ENCODE assay signal across 17 mouse cellular contexts in the genomic region with DNA sequence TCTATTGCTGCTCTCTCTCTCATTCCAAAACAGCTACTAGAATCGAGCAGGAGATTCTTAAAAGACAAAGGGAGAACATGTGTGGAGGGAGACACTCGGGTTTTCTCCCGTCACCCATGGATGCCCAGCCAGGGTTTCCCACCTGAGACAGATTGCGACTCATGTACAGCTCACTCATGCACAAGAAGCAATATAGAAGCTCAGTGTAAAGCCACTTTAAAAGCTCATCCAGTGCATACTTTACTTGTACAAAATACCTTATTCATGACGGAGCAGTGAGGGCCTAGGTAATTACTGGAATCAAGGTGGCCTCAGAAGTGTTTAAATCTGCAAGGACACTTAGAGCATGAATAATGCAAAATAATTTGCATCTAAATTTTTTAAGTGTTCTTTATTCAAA. TPM values are rescaled to one million over a fixed set of nuclear protein-coding genes. Genes with fewer than 3 reads are reported as not detected.
A peak's percentile ranks its signal among the peaks of the same experiment; 100 is the strongest.
DNase-seq lines count a peak whose midpoint lies in the region; ATAC-seq and TF ChIP-seq lines count a peak whose summit lies in the region.
"Had no signal": no experiment of that assay in that cellular context is flagged by ENCODE, and none has a peak within 500 bp of the region (broad histone marks: within the 10 kb centered on the region; RNA-seq: fewer than 3 reads in every experiment).

No protein-coding gene starts in this region.

- 0 out of 2 replicates have a peak, but pooled peaks have one; percentile 34 for ATAC-seq in hindbrain, embryonic 14.5 days (ENCODE audit: low FRiP score)
- no peak for ATAC-seq in hindbrain, postnatal 0 days
- no peak for ATAC-seq in liver, embryonic 12.5 days
- ATAC-seq in Patski, result peak; percentile 82
- ATAC-seq in megakaryocyte-erythroid progenitor cell, adult 5-6 weeks (replicated peaks; ENCODE audit: low FRiP score, low TSS enrichment, poor library complexity, severe bottlenecking), result no peak

- POLR2A ChIA-PET in Patski (lab: Charles Lee), result interaction anchor here (0.5 kb wide), 1 partner anchor 85 kb away, joined by 4 read pairs; no protein-coding TSS in a partner anchor

- H3K4me1 ChIP-seq in hindbrain, embryonic 14.5 days (replicated peaks; ENCODE audit: control insufficient read depth, insufficient read depth, low read length), result peaks cover 19% of the 10 kb centered on the region; the same call in 1 of the 2 replicates
- peaks cover 7% of the 10 kb centered on the region; the same call in 1 of the 2 replicates for H3K4me1 ChIP-seq in hindbrain, postnatal 0 days (ENCODE audit: insufficient read depth, low read length)
- peaks cover 51% of the 10 kb centered on the region for H3K4me1 ChIP-seq in liver, embryonic 12.5 days
- peaks cover 18% of the 10 kb centered on the region for H3K4me1 ChIP-seq in embryonic fibroblast, embryonic 13.5 days (ENCODE audit: control insufficient read depth, insufficient read depth, low read length)

- no peak overlapping the region for H3K9ac ChIP-seq in hindbrain, embryonic 14.5 days
- H3K9ac ChIP-seq in hindbrain, postnatal 0 days (replicated peaks; ENCODE audit: low read length), result no peak overlapping the region
- no peak overlapping the region for H3K9ac ChIP-seq in liver, embryonic 12.5 days
- H3K9ac ChIP-seq: heart, embryonic 15.5 days; hindbrain, embryonic 12.5 days had no signal

- no peak for TF ChIP-seq POLR2A in embryonic fibroblast, embryonic 13.5 days (IDR thresholded peaks at IDR 0.05; ENCODE audit: low read depth, low read length)

- no peak overlapping the region for H3K4me3 ChIP-seq in hindbrain, embryonic 14.5 days (replicated peaks; ENCODE audit: low read length)
- H3K4me3 ChIP-seq in hindbrain, postnatal 0 days (ENCODE audit: low read length), result no peak overlapping the region
- H3K4me3 ChIP-seq in liver, embryonic 12.5 days, result no peak overlapping the region
- H3K4me3 ChIP-seq in embryonic fibroblast, embryonic 13.5 days (ENCODE audit: insufficient read depth, low read length), result no peak overlapping the region
- H3K4me3 ChIP-seq: heart, embryonic 15.5 days; hindbrain, embryonic 12.5 days had no signal

- DNase-seq in hindbrain, embryonic 14.5 days (ENCODE audit: low spot score), result no peak
- DNase-seq in hindbrain, postnatal 0 days (ENCODE audit: low spot score), result no peak
- DNase-seq in liver (no peak), Patski (ENCODE audit: low read depth, low spot score) (no peak)
- DNase-seq: adrenal gland, postnatal 10 days; cerebellum, adult 9-10 months; embryo, embryonic 11 days; gastrocnemius, postnatal 36 days; kidney, adult 18-20 months; retina, postnatal 1 day had no signal

- no peak overlapping the region for H3K4me2 ChIP-seq in hindbrain, embryonic 14.5 days (replicated peaks)
- no peak overlapping the region for H3K4me2 ChIP-seq in hindbrain, postnatal 0 days (ENCODE audit: low read depth, low read length)
- no peak overlapping the region for H3K4me2 ChIP-seq in liver, embryonic 12.5 days
- H3K4me2 ChIP-seq: heart, embryonic 15.5 days; hindbrain, embryonic 12.5 days had no signal

- WGBS in hindbrain, embryonic 14.5 days, result 54% methylated on average over 5 of the region's 5 CpGs
- 41% methylated on average over 5 of the region's 5 CpGs for WGBS in hindbrain, postnatal 0 days
- 76% methylated on average over 5 of the region's 5 CpGs for WGBS in liver, embryonic 12.5 days (ENCODE audit: insufficient replicate concordance)

- CTCF ChIA-PET in Patski (lab: Charles Lee), result interaction anchor here (1.3 to 1.5 kb wide), 2 partner anchors 19 to 25 kb away, joined by 3 to 4 read pairs; no protein-coding TSS in a partner anchor

- TF ChIP-seq CTCF in hindbrain, postnatal 0 days (IDR thresholded peaks at IDR 0.05; ENCODE audit: low read depth), result no peak
- TF ChIP-seq CTCF in Patski (IDR thresholded peaks at IDR 0.05), result no peak
- TF ChIP-seq CTCF in embryonic fibroblast, embryonic 13.5 days (IDR thresholded peaks at IDR 0.05; ENCODE audit: borderline replicate concordance, insufficient read depth, low read length), result no peak

- H3K9me3 ChIP-seq in hindbrain, embryonic 14.5 days (ENCODE audit: control insufficient read depth, low read length), result no peaks in the 10 kb centered on the region
- no peaks in the 10 kb centered on the region for H3K9me3 ChIP-seq in hindbrain, postnatal 0 days (ENCODE audit: low read length)
- no peaks in the 10 kb centered on the region for H3K9me3 ChIP-seq in liver, embryonic 12.5 days (replicated peaks)
- H3K9me3 ChIP-seq: G1E; heart, embryonic 15.5 days; hindbrain, embryonic 12.5 days had no signal

- H3K36me3 ChIP-seq in hindbrain, embryonic 14.5 days (replicated peaks; ENCODE audit: control insufficient read depth, insufficient read depth), result no peaks in the 10 kb centered on the region
- H3K36me3 ChIP-seq in hindbrain, postnatal 0 days (ENCODE audit: insufficient read depth, low read length), result no peaks in the 10 kb centered on the region
- H3K36me3 ChIP-seq in liver, embryonic 12.5 days, result peaks cover 26% of the 10 kb centered on the region
- H3K36me3 ChIP-seq: heart, embryonic 15.5 days; hindbrain, embryonic 12.5 days had no signal

- no peaks in the 10 kb centered on the region for H3K27me3 ChIP-seq in hindbrain, embryonic 14.5 days (ENCODE audit: control insufficient read depth, insufficient read depth, low read length)
- no peaks in the 10 kb centered on the region for H3K27me3 ChIP-seq in hindbrain, postnatal 0 days (ENCODE audit: insufficient read depth, low read length)
- H3K27me3 ChIP-seq in liver, embryonic 12.5 days (replicated peaks), result no peaks in the 10 kb centered on the region
- no peaks in the 10 kb centered on the region for H3K27me3 ChIP-seq in Patski
- H3K27me3 ChIP-seq: heart, embryonic 15.5 days; hindbrain, embryonic 12.5 days had no signal

- H3K27ac ChIP-seq in hindbrain, embryonic 14.5 days, result no peak overlapping the region
- no peak overlapping the region for H3K27ac ChIP-seq in hindbrain, postnatal 0 days
- 0 out of 2 replicates have a peak overlapping the region, but pooled peaks have one; percentile 6 for H3K27ac ChIP-seq in liver, embryonic 12.5 days
- H3K27ac ChIP-seq in embryonic fibroblast, embryonic 13.5 days (ENCODE audit: insufficient read depth, low read length), result peak overlapping the region; percentile 44; the same call in 1 of the 2 replicates
- H3K27ac ChIP-seq: heart, embryonic 15.5 days; hindbrain, embryonic 12.5 days; macrophage had no signal

- in situ Hi-C loops in Patski (cut with MboI; ENCODE audit: low pct_unique_long_range_greater_than_20kb), result no loop called here

RNA-seq across cellular contexts. Expression of gene Zeb2, which starts 45.9 kb away (rescaled TPM):
- 38.8 and 41.9 TPM in 2 replicates for polyA plus RNA-seq in hindbrain, embryonic 14.5 days (2014; fragmentation: Nextera tagmentation; extraction: Ambion mirVana)
- total RNA-seq in hindbrain, postnatal 0 days (2014; rRNA removed), result 47.7 and 52.0 TPM in 2 replicates
- 21.4 and 21.9 TPM in 2 replicates for polyA plus RNA-seq in hindbrain, postnatal 0 days (2015; fragmentation: Nextera tagmentation; extraction: Ambion mirVana)
- polyA plus RNA-seq in liver, embryonic 12.5 days (2016; fragmentation: Nextera tagmentation; extraction: Ambion mirVana), result 22.1 and 24.3 TPM in 2 replicates
- polyA plus RNA-seq in Patski (2021), result 19.8 TPM
- polyA plus RNA-seq in embryonic fibroblast, embryonic 13.5 days (2011; ENCODE audit: insufficient read length, low read depth, missing spikeins), result 66.5 and 73.5 TPM in 2 replicates
- 118 and 125 TPM in 2 replicates for total RNA-seq in megakaryocyte-erythroid progenitor cell, adult 5-6 weeks (2014; fragmentation: Nextera tagmentation)
- 113 and 119 TPM in 2 replicates for total RNA-seq in megakaryocyte-erythroid progenitor cell, adult 5-6 weeks (2017)

Comparison
In these comparisons a context has a peak if more than half of its experiments do, and no peak if none do; other contexts are left out.
1. ATAC-seq: peak in hindbrain, embryonic 14.5 days (single experiment) and Patski (single experiment); none in hindbrain, postnatal 0 days (single experiment), liver, embryonic 12.5 days (single experiment) and megakaryocyte-erythroid progenitor cell, adult 5-6 weeks (single experiment).
2. H3K27ac ChIP-seq: peak in liver, embryonic 12.5 days (single experiment) and embryonic fibroblast, embryonic 13.5 days (single experiment); none in hindbrain, embryonic 14.5 days (single experiment) and hindbrain, postnatal 0 days (single experiment).